Mouse (Mus musculus): ENCODE data around the gene Gbp7. TPM values are rescaled to one million over a fixed set of nuclear protein-coding genes. Genes with fewer than 3 reads are reported as not detected.

Gene Gbp7
- not detected in 2 replicates for polyA plus RNA-seq (2012; ENCODE audit: insufficient read depth, insufficient read length, low replicate concordance, missing spikeins)

- peak within 1 kb of the TSS; percentile 46 for H3K4me3 ChIP-seq (ENCODE audit: insufficient read depth, low read depth, low read length)
- under 1% methylated on average over 30 of the region's 30 CpGs for WGBS
- H3K27ac ChIP-seq (ENCODE audit: insufficient read depth, low read depth, low read length), result no peak within 1 kb of the TSS
- H3K4me1 ChIP-seq (ENCODE audit: control insufficient read depth, insufficient read depth, low read length), result no peaks in the 10 kb centered on the region
- TF ChIP-seq CTCF (IDR thresholded peaks at IDR 0.05; ENCODE audit: insufficient read depth, low read depth, low read length) (no peak), POLR2A (IDR thresholded peaks at IDR 0.05; ENCODE audit: insufficient read depth, low read depth, low read length) (no peak)
These were observed at the start of gene Gbp7 for GRCm38 (mm10) chr3:142530087-142530953. Gene Gbp7, plus strand, starts transcription at chr3:142530342.

- Histone ChIP-seq H3K4me1 (ENCODE audit: control insufficient read depth, insufficient read depth, low read length) (no peaks in the 10 kb centered on the region), H3K4me3 (ENCODE audit: insufficient read depth, low read depth, low read length) (no peak overlapping the region), H3K27ac (ENCODE audit: insufficient read depth, low read depth, low read length) (no peak overlapping the region)
- TF ChIP-seq POLR2A (IDR thresholded peaks at IDR 0.05; ENCODE audit: insufficient read depth, low read depth, low read length) (no peak), CTCF (IDR thresholded peaks at IDR 0.05; ENCODE audit: insufficient read depth, low read depth, low read length) (no peak)
- 67% methylated on average over 1 of the region's 1 CpGs for WGBS
These were observed 39.7 kb upstream of the Gbp7 start for GRCm38 (mm10) chr3:142490465-142490864.

GRCm38 (mm10) chr3:142493536-142494061 is 36.5 kb upstream of the Gbp7 start, which contains the start of gene Gbp5:
Gene Gbp5, plus strand, starts transcription at chr3:142493978.
- no peak for TF ChIP-seq CTCF (IDR thresholded peaks at IDR 0.05; ENCODE audit: insufficient read depth, low read depth, low read length)
- no peak for TF ChIP-seq POLR2A (IDR thresholded peaks at IDR 0.05; ENCODE audit: insufficient read depth, low read depth, low read length)
- Histone ChIP-seq H3K4me1 (ENCODE audit: control insufficient read depth, insufficient read depth, low read length) (no peaks in the 10 kb centered on the region), H3K27ac (ENCODE audit: insufficient read depth, low read depth, low read length) (no peak within 1 kb of the TSS), H3K4me3 (ENCODE audit: insufficient read depth, low read depth, low read length) (no peak within 1 kb of the TSS)
- WGBS, result 69% methylated on average over 6 of the region's 6 CpGs

- Histone ChIP-seq H3K27ac (ENCODE audit: insufficient read depth, low read depth, low read length) (no peak overlapping the region), H3K4me1 (ENCODE audit: control insufficient read depth, insufficient read depth, low read length) (no peaks in the 10 kb centered on the region), H3K4me3 (ENCODE audit: insufficient read depth, low read depth, low read length) (no peak overlapping the region)
- WGBS, result 94% methylated on average over 5 of the region's 5 CpGs
- TF ChIP-seq POLR2A (IDR thresholded peaks at IDR 0.05; ENCODE audit: insufficient read depth, low read depth, low read length), result no peak
- TF ChIP-seq CTCF (IDR thresholded peaks at IDR 0.05; ENCODE audit: insufficient read depth, low read depth, low read length), result no peak
These were observed 34.9 kb upstream of the Gbp7 start for GRCm38 (mm10) chr3:142495146-142495655.

- Histone ChIP-seq H3K4me3 (ENCODE audit: insufficient read depth, low read depth, low read length) (no peak overlapping the region), H3K4me1 (ENCODE audit: control insufficient read depth, insufficient read depth, low read length) (no peaks in the 10 kb centered on the region), H3K27ac (ENCODE audit: insufficient read depth, low read depth, low read length) (no peak overlapping the region)
- 50% methylated on average over 14 of the region's 14 CpGs for WGBS
- TF ChIP-seq CTCF (IDR thresholded peaks at IDR 0.05; ENCODE audit: insufficient read depth, low read depth, low read length), result no peak
- no peak for TF ChIP-seq POLR2A (IDR thresholded peaks at IDR 0.05; ENCODE audit: insufficient read depth, low read depth, low read length)
These were observed 33.7 kb upstream of the Gbp7 start for GRCm38 (mm10) chr3:142496113-142497101.

GRCm38 (mm10) chr3:142497123-142497841 is 32.9 kb upstream of the Gbp7 start:
- no peak for TF ChIP-seq CTCF (IDR thresholded peaks at IDR 0.05; ENCODE audit: insufficient read depth, low read depth, low read length)
- TF ChIP-seq POLR2A (IDR thresholded peaks at IDR 0.05; ENCODE audit: insufficient read depth, low read depth, low read length), result no peak
- WGBS, result 50% methylated on average over 15 of the region's 15 CpGs
- Histone ChIP-seq H3K4me1 (ENCODE audit: control insufficient read depth, insufficient read depth, low read length) (no peaks in the 10 kb centered on the region), H3K4me3 (ENCODE audit: insufficient read depth, low read depth, low read length) (peak overlapping the region; percentile 15; the same call in 1 of the 2 replicates), H3K27ac (ENCODE audit: insufficient read depth, low read depth, low read length) (no peak overlapping the region; the same call in 1 of the 2 replicates)

DNA sequence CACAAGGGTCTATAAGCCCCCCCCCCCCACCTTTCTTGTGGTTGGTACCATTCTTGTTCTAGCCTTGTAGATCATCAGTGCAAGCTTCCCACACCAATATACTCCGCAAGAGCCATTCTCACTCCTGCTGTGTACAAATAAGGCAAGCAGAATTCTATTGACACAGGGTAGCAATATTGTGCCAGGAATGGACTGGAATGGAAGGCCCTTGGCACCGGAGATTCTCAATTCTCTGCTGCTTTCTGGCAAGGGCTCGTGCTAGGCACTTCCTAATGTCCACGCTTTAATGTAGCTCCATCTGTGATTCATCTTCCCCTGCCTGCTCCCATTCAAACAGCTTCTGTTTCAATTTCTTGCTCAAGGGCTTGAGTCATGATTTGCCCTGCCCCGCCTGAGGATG is 31.2 kb upstream of the Gbp7 start:
- Histone ChIP-seq H3K4me3 (ENCODE audit: insufficient read depth, low read depth, low read length) (no peak overlapping the region), H3K27ac (ENCODE audit: insufficient read depth, low read depth, low read length) (no peak overlapping the region), H3K4me1 (ENCODE audit: control insufficient read depth, insufficient read depth, low read length) (no peaks in the 10 kb centered on the region)
- WGBS, result 58% methylated on average over 5 of the region's 5 CpGs
- TF ChIP-seq POLR2A (IDR thresholded peaks at IDR 0.05; ENCODE audit: insufficient read depth, low read depth, low read length) (no peak), CTCF (IDR thresholded peaks at IDR 0.05; ENCODE audit: insufficient read depth, low read depth, low read length) (no peak)

DNA sequence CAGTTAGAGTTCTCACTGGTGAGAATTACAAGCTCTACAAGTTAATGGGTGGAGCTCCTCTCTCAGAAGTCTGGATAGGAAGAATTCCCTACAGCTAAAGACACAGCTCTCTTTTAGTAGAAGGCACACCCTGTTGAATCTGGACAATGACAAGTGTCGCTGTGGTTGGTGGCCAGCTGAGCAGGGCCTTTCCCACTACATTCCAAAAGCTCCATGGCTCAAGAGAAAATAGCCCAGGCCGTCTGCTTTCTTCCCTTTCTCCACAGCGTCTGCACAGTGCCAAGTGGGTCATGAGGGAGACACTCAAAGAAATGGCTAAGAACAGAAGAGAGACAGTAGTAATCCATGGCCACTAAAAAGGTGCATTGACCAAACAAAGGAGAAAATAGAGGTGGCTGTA is 2.0 kb upstream of the Gbp7 start:
- no peak overlapping the region for H3K27ac ChIP-seq (ENCODE audit: insufficient read depth, low read depth, low read length)
- H3K4me1 ChIP-seq (ENCODE audit: control insufficient read depth, insufficient read depth, low read length), result no peaks in the 10 kb centered on the region
- H3K4me3 ChIP-seq (ENCODE audit: insufficient read depth, low read depth, low read length), result no peak overlapping the region
- WGBS, result 78% methylated on average over 3 of the region's 3 CpGs
- TF ChIP-seq POLR2A (IDR thresholded peaks at IDR 0.05; ENCODE audit: insufficient read depth, low read depth, low read length) (no peak), CTCF (IDR thresholded peaks at IDR 0.05; ENCODE audit: insufficient read depth, low read depth, low read length) (no peak)

All from olfactory bulb, adult 2 months (tissue).